Mouse (Mus musculus) forebrain, embryonic 14.5 days (tissue): ENCODE measurements at regions not wholly inside any gene's neighbourhood (a gene's known extent, or its start where the extent isn't known, plus 50 kb on each side); places are given as distances from the start of the nearest gene placed in this dataset.
A peak's percentile ranks its signal among the peaks of the same experiment; 100 is the strongest.

ENCODE experiments used
- ATAC-seq: fragments of 200-750 bp; cut with Nextera tagmentation; 2 replicates; pipeline ENCODE4 v1.8.0; 2017; ENCODE audit warnings: mild to moderate bottlenecking, moderate library complexity
- DNase-seq: peaks from one replicate; pipeline ENCODE4 v3.0.0-alpha.2; 2015; ENCODE audit warnings: low spot score
- H3K27ac ChIP-seq: fragments of 300-500 bp; sonication (generic); 2 replicates; pipeline ENCODE4 v1.5.1; 2014; ENCODE audit warnings: low read depth, mild to moderate bottlenecking, control low read depth, low read length, moderate library complexity
- H3K27me3 ChIP-seq: fragments of 300-500 bp; sonication (generic); replicated peaks from 2 replicates; pipeline ENCODE4 v1.6.1; 2014; ENCODE audit warnings: low read length, control low read depth, mixed read lengths; ENCODE audit not compliant: control insufficient read depth, insufficient read depth
- H3K36me3 ChIP-seq: fragments of 300-500 bp; sonication (generic); 2 replicates; pipeline ENCODE4 v1.6.1; 2014; ENCODE audit warnings: low read length, control low read depth; ENCODE audit not compliant: control insufficient read depth, insufficient read depth
- H3K4me1 ChIP-seq: fragments of 300-500 bp; sonication (generic); 2 replicates; pipeline ENCODE4 v1.6.1; 2014; ENCODE audit warnings: antibody characterized with exemption, low read length, control low read depth; ENCODE audit not compliant: control insufficient read depth, insufficient read depth
- H3K4me2 ChIP-seq: fragments of 300-500 bp; sonication (generic); 2 replicates; pipeline ENCODE4 v1.6.1; 2014; ENCODE audit warnings: mild to moderate bottlenecking, control low read depth, low read length
- H3K4me3 ChIP-seq: fragments of 300-500 bp; sonication (generic); 2 replicates; pipeline ENCODE4 v1.5.1; 2014; ENCODE audit warnings: low read depth, low read length, control low read depth
- H3K9ac ChIP-seq: fragments of 300-500 bp; sonication (generic); 2 replicates; pipeline ENCODE4 v1.6.1; 2014; ENCODE audit warnings: mild to moderate bottlenecking, low read length, control low read depth, moderate library complexity
- H3K9me3 ChIP-seq: fragments of 300-500 bp; sonication (generic); replicated peaks from 2 replicates; pipeline ENCODE4 v1.6.1; 2016; ENCODE audit warnings: low read length, control low read depth, mixed read lengths; ENCODE audit not compliant: control insufficient read depth
- WGBS: fragments of 180-500 bp; shearing (Covaris S2); extraction: QIAGEN DNeasy Blood & Tissue Kit; methylation state at CpG from one replicate; pipeline ENCODE4 v1.1.7; 2014; 5-methylcytosine and 5-hydroxymethylcytosine counted together

GRCm38 (mm10) chr5:106200631-106201030 is 257.3 kb downstream of the Barhl2 start:
- H3K4me2 ChIP-seq: no peak overlapping the region
- 69% methylated on average over 16 of the region's 16 CpGs for WGBS
- no peaks in the 10 kb centered on the region for H3K27me3 ChIP-seq
- no peaks in the 10 kb centered on the region for H3K36me3 ChIP-seq
- H3K4me3 ChIP-seq: no peak overlapping the region
- no peak overlapping the region for H3K9ac ChIP-seq
- ATAC-seq (no peak), DNase-seq (no peak)
- H3K4me1 ChIP-seq: peaks cover 4% of the 10 kb centered on the region
- H3K27ac ChIP-seq: no peak overlapping the region
- H3K9me3 ChIP-seq: no peaks in the 10 kb centered on the region

- peak; percentile 63 for DNase-seq
- no peak overlapping the region for H3K9ac ChIP-seq
- 26% methylated on average over 3 of the region's 3 CpGs for WGBS
Measured at GRCm38 (mm10) chr5:106199061-106199460, 258.9 kb downstream of the Barhl2 start.

GRCm38 (mm10) chr5:106191141-106191540 is 266.8 kb downstream of the Barhl2 start:
- no peaks in the 10 kb centered on the region for H3K4me1 ChIP-seq
- no peak overlapping the region for H3K27ac ChIP-seq
- 91% methylated on average over 11 of the region's 11 CpGs for WGBS
- H3K27me3 ChIP-seq: no peaks in the 10 kb centered on the region
- H3K9ac ChIP-seq: no peak overlapping the region
- DNase-seq (no peak), ATAC-seq (no peak)
- no peaks in the 10 kb centered on the region for H3K36me3 ChIP-seq
- H3K9me3 ChIP-seq: no peaks in the 10 kb centered on the region
- H3K4me2 ChIP-seq: no peak overlapping the region
- H3K4me3 ChIP-seq: no peak overlapping the region

More at GRCm38 (mm10) chr5:106199061-106199460, 258.9 kb downstream of the Barhl2 start:
- no peaks in the 10 kb centered on the region for H3K9me3 ChIP-seq
- no peak overlapping the region for H3K4me2 ChIP-seq
- H3K4me1 ChIP-seq: no peaks in the 10 kb centered on the region; the same call in 1 of the 2 replicates
- H3K27ac ChIP-seq: peak overlapping the region; percentile 27; the same call in 1 of the 2 replicates
- ATAC-seq: peak; percentile 52; the same call in 1 of the 2 replicates
- no peak overlapping the region for H3K4me3 ChIP-seq
- H3K27me3 ChIP-seq: no peaks in the 10 kb centered on the region
- H3K36me3 ChIP-seq: no peaks in the 10 kb centered on the region

- WGBS: 93% methylated on average over 23 of the region's 23 CpGs
- Histone ChIP-seq H3K27me3 (no peaks in the 10 kb centered on the region), H3K9ac (no peak overlapping the region), H3K4me3 (no peak overlapping the region), H3K4me1 (no peaks in the 10 kb centered on the region), H3K9me3 (no peaks in the 10 kb centered on the region; the same call in 1 of the 2 replicates), H3K36me3 (no peaks in the 10 kb centered on the region), H3K27ac (no peak overlapping the region), H3K4me2 (no peak overlapping the region)
- ATAC-seq (no peak), DNase-seq (no peak)
Measured at GRCm38 (mm10) chr5:106181726-106182125, 276.2 kb downstream of the Barhl2 start.

GRCm38 (mm10) chr5:106172162-106172561 is 285.8 kb downstream of the Barhl2 start:
- Histone ChIP-seq H3K4me2 (no peak overlapping the region; the same call in 1 of the 2 replicates), H3K4me1 (peaks cover 9% of the 10 kb centered on the region), H3K4me3 (no peak overlapping the region), H3K9me3 (no peaks in the 10 kb centered on the region), H3K36me3 (no peaks in the 10 kb centered on the region), H3K27me3 (0 out of 2 replicates have a peak, but pooled peaks cover 3% of the 10 kb centered on the region), H3K27ac (no peak overlapping the region), H3K9ac (no peak overlapping the region)
- peak; percentile 69 for ATAC-seq
- peak; percentile 82 for DNase-seq
- 11% methylated on average over 3 of the region's 3 CpGs for WGBS

- DNase-seq (no peak), ATAC-seq (0 out of 2 replicates have a peak, but pooled peaks have one; percentile 6)
- Histone ChIP-seq H3K9me3 (no peaks in the 10 kb centered on the region), H3K9ac (no peak overlapping the region), H3K27ac (no peak overlapping the region), H3K4me3 (no peak overlapping the region), H3K4me1 (peaks cover 9% of the 10 kb centered on the region), H3K4me2 (no peak overlapping the region), H3K36me3 (no peaks in the 10 kb centered on the region), H3K27me3 (peaks cover 3% of the 10 kb centered on the region; the same call in 1 of the 2 replicates)
- WGBS: 78% methylated on average over 4 of the region's 4 CpGs
Measured at GRCm38 (mm10) chr5:106170405-106170804, 287.6 kb downstream of the Barhl2 start.

- Histone ChIP-seq H3K4me2 (no peak overlapping the region), H3K4me3 (no peak overlapping the region)
- 79% methylated on average over 11 of the region's 11 CpGs for WGBS
Measured at GRCm38 (mm10) chr5:106167556-106167955, 290.4 kb downstream of the Barhl2 start.

GRCm38 (mm10) chr5:106166266-106166665 is 289.9 kb downstream of the Zfp326 start:
- Histone ChIP-seq H3K9me3 (no peaks in the 10 kb centered on the region), H3K27me3 (peaks cover 3% of the 10 kb centered on the region; the same call in 1 of the 2 replicates), H3K4me3 (no peak overlapping the region), H3K9ac (no peak overlapping the region), H3K4me2 (no peak overlapping the region), H3K36me3 (no peaks in the 10 kb centered on the region), H3K27ac (no peak overlapping the region), H3K4me1 (no peaks in the 10 kb centered on the region; the same call in 1 of the 2 replicates)
- ATAC-seq (no peak), DNase-seq (no peak)
- WGBS: 84% methylated on average over 5 of the region's 5 CpGs

More at GRCm38 (mm10) chr5:106167556-106167955, 290.4 kb downstream of the Barhl2 start:
- H3K27me3 ChIP-seq: peaks cover 3% of the 10 kb centered on the region; the same call in 1 of the 2 replicates
- no peak for ATAC-seq
- H3K9ac ChIP-seq: no peak overlapping the region
- peaks cover 7% of the 10 kb centered on the region for H3K4me1 ChIP-seq
- H3K27ac ChIP-seq: no peak overlapping the region
- H3K9me3 ChIP-seq: no peaks in the 10 kb centered on the region
- H3K36me3 ChIP-seq: no peaks in the 10 kb centered on the region
- no peak for DNase-seq

GRCm38 (mm10) chr5:106164190-106164589 is 287.8 kb downstream of the Zfp326 start:
- no peak overlapping the region for H3K4me3 ChIP-seq
- 75% methylated on average over 8 of the region's 8 CpGs for WGBS

More at GRCm38 (mm10) chr5:106164190-106164589, 287.8 kb downstream of the Zfp326 start:
- Histone ChIP-seq H3K9me3 (no peaks in the 10 kb centered on the region), H3K4me2 (no peak overlapping the region), H3K27me3 (peaks cover 3% of the 10 kb centered on the region; the same call in 1 of the 2 replicates), H3K9ac (no peak overlapping the region), H3K36me3 (no peaks in the 10 kb centered on the region), H3K27ac (no peak overlapping the region), H3K4me1 (no peaks in the 10 kb centered on the region; the same call in 1 of the 2 replicates)
- ATAC-seq (no peak), DNase-seq (no peak)
